Mouse (Mus musculus) activated CD4-positive, CD25-positive, alpha-beta regulatory T cell, adult 9 weeks (primary cell): ENCODE results near the gene Ifitm3. TPM values are rescaled to one million over a fixed set of nuclear protein-coding genes. Genes with fewer than 3 reads are reported as not detected.

Experiments used
- polyA plus RNA-seq: library from polyadenylated mRNA; unstranded; fragments of 100-300 nt; shearing (Covaris generic); gene quantifications from one replicate; pipeline ENCODE4 v1.2.1, GENCODE M21; 2017

Gene Ifitm3
- 16.4 TPM for polyA plus RNA-seq

DNA sequence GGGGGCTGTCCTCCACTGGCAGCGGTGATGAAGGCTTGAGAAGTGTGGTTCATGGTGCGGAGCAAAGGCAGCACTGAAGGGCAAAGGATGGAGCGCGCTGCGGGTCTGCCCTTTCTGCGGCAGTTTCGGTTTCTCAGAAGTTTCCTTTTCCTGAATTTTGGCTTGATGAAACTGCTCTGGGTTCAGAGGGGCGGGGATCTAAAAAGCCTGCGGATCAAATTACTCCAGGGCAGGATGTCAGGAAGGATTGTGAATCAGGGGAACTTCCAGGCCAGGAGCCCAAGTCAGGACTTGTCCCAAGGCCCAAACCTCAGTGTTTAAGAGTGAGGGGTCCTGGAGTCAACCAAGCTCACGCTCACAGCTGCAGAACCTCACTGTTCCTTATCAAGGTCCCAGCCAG lies at the start of gene Ifitm3:
Ifitm3 (minus strand) TSS at position 178 of the 400 bp plus-strand sequence.

GRCm38 (mm10) chr7:141028831-141029230 lies 18.3 kb upstream of the Ifitm3 start, which contains the start of gene Gm17387:
Gene Gm17387, plus strand, starts transcription at chr7:141029131.

DNA sequence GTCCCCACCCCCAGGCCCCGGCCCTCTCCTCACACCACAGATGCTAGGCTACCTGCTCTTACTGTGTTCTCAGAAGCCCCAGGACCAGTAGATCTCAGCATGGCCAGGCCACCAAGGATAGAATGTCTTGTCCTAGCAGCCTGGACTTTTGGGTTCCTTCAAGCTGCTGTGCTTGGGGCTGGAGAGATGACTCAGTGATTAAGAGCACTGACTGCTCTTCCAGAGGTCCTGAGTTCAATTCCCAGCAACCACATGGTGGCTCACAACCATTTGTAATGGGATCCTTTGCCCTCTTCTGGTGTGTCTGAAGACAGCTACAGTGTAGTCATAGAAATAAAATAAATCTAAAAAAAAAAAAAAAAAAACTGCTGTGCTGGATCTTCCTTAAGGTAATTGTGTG lies 7.3 kb upstream of the Ifitm3 start, which contains the start of gene Ifitm6:
Ifitm6 (minus strand) TSS at position 101 of the 400 bp plus-strand sequence.

GRCm38 (mm10) chr7:140966921-140967320 lies 43.6 kb downstream of the Ifitm3 start, which contains the start of gene Ifitm1:
Gene Ifitm1, plus strand, starts transcription at chr7:140967221.

Other genes with a start within 250 kb of the Ifitm3 start
- not detected for gene Cyp2e1, start 247.0 kb downstream of the Ifitm3 start, polyA plus RNA-seq
- gene Syce1, start 222.9 kb downstream of the Ifitm3 start, polyA plus RNA-seq: 0.18 TPM
- gene Zfp941, start 188.6 kb downstream of the Ifitm3 start, polyA plus RNA-seq: 0.23 TPM
- not detected for gene Urah, start 175.8 kb downstream of the Ifitm3 start, polyA plus RNA-seq
- gene Scgb1c1, start 165.2 kb downstream of the Ifitm3 start, polyA plus RNA-seq: not detected
- gene Odf3, start 163.0 kb downstream of the Ifitm3 start, polyA plus RNA-seq: not detected
- gene Gm45785, start 154.4 kb downstream of the Ifitm3 start, polyA plus RNA-seq: not detected
- gene Ric8a, start 153.8 kb downstream of the Ifitm3 start, polyA plus RNA-seq: 138 TPM
- gene Bet1l, start 153.2 kb downstream of the Ifitm3 start, polyA plus RNA-seq: 52.1 TPM
- 226 TPM for gene Psmd13, start 128.8 kb downstream of the Ifitm3 start, polyA plus RNA-seq
- gene Sirt3, start 128.5 kb downstream of the Ifitm3 start, polyA plus RNA-seq: 10.2 TPM
- not detected for gene Cox8b, start 110.3 kb downstream of the Ifitm3 start, polyA plus RNA-seq
- not detected for gene Nlrp6, start 89.9 kb downstream of the Ifitm3 start, polyA plus RNA-seq
- gene Pgghg, start 69.4 kb downstream of the Ifitm3 start, polyA plus RNA-seq: 39.5 TPM
- 0.73 TPM for gene Ifitm5, start 60.5 kb downstream of the Ifitm3 start, polyA plus RNA-seq
- not detected for gene Gm45717, start 54.8 kb downstream of the Ifitm3 start, polyA plus RNA-seq
- 27.5 TPM for gene Ifitm2, start 54.8 kb downstream of the Ifitm3 start, polyA plus RNA-seq
- not detected for gene Ifitm1, start 43.5 kb downstream of the Ifitm3 start, polyA plus RNA-seq
- not detected for gene Ifitm6, start 7.2 kb upstream of the Ifitm3 start, polyA plus RNA-seq
- not detected for gene Gm17387, start 18.4 kb upstream of the Ifitm3 start, polyA plus RNA-seq
- 13.8 TPM for gene B4galnt4, start 50.3 kb upstream of the Ifitm3 start, polyA plus RNA-seq
- gene Pkp3, start 67.4 kb upstream of the Ifitm3 start, polyA plus RNA-seq: 330 TPM
- 240 TPM for gene Sigirr, start 89.8 kb upstream of the Ifitm3 start, polyA plus RNA-seq
- 0.54 TPM for gene Ano9, start 107.0 kb upstream of the Ifitm3 start, polyA plus RNA-seq
- 17.4 TPM for gene Ptdss2, start 111.6 kb upstream of the Ifitm3 start, polyA plus RNA-seq
- gene Rnh1, start 162.1 kb upstream of the Ifitm3 start, polyA plus RNA-seq: 160 TPM
- gene Hras, start 183.2 kb upstream of the Ifitm3 start, polyA plus RNA-seq: 4.6 TPM
- 3.6 TPM for gene Lrrc56, start 183.4 kb upstream of the Ifitm3 start, polyA plus RNA-seq
- gene Lmntd2, start 203.3 kb upstream of the Ifitm3 start, polyA plus RNA-seq: 14.3 TPM
- gene Rassf7, start 205.1 kb upstream of the Ifitm3 start, polyA plus RNA-seq: 22.1 TPM
- gene Phrf1, start 218.0 kb upstream of the Ifitm3 start, polyA plus RNA-seq: 130 TPM